Mouse (Mus musculus): ENCODE measurements at regions not wholly inside any gene's neighbourhood (a gene's known extent, or its start where the extent isn't known, plus 50 kb on each side); places are given as distances from the start of the nearest gene placed in this dataset.

GRCm38 (mm10) chr10:48066986-48067385, 1721.6 kb downstream of the Grik2 start:
- DNase-seq (ENCODE audit: low spot score) (no peak), ATAC-seq (ENCODE audit: low FRiP score) (no peak)
- Histone ChIP-seq H3K36me3 (ENCODE audit: control insufficient read depth, insufficient read depth, low read length) (no peaks in the 10 kb centered on the region), H3K27me3 (ENCODE audit: control insufficient read depth, insufficient read depth, low read length) (no peaks in the 10 kb centered on the region), H3K27ac (ENCODE audit: low read depth, low read length) (no peak overlapping the region), H3K4me3 (ENCODE audit: low read depth, low read length) (no peak overlapping the region), H3K4me2 (replicated peaks; ENCODE audit: low read depth, low read length) (no peak overlapping the region), H3K9ac (ENCODE audit: low read depth, low read length) (no peak overlapping the region), H3K4me1 (replicated peaks; ENCODE audit: control insufficient read depth, insufficient read depth, low read length) (no peaks in the 10 kb centered on the region), H3K9me3 (ENCODE audit: control insufficient read depth, low read length) (no peaks in the 10 kb centered on the region)
- 77% methylated on average over 1 of the region's 1 CpGs for WGBS

- H3K9ac ChIP-seq (ENCODE audit: low read depth, low read length), result no peak overlapping the region
- H3K27me3 ChIP-seq (ENCODE audit: control insufficient read depth, insufficient read depth, low read length), result no peaks in the 10 kb centered on the region
- no peak overlapping the region for H3K4me3 ChIP-seq (ENCODE audit: low read depth, low read length)
- WGBS, result 95% methylated on average over 1 of the region's 1 CpGs
- no peak overlapping the region for H3K4me2 ChIP-seq (replicated peaks; ENCODE audit: low read depth, low read length)
- H3K9me3 ChIP-seq (ENCODE audit: control insufficient read depth, low read length), result no peaks in the 10 kb centered on the region
- ATAC-seq (ENCODE audit: low FRiP score), result peak; percentile 45; the same call in 1 of the 2 replicates
- H3K4me1 ChIP-seq (replicated peaks; ENCODE audit: control insufficient read depth, insufficient read depth, low read length), result no peaks in the 10 kb centered on the region
- no peaks in the 10 kb centered on the region for H3K36me3 ChIP-seq (ENCODE audit: control insufficient read depth, insufficient read depth, low read length)
- no peak overlapping the region for H3K27ac ChIP-seq (ENCODE audit: low read depth, low read length)
- DNase-seq (ENCODE audit: low spot score), result no peak
These were observed 1761.3 kb downstream of the Grik2 start for GRCm38 (mm10) chr10:48027296-48027695.

GRCm38 (mm10) chr10:47991328-47992044, 1797.1 kb downstream of the Grik2 start:
- H3K9me3 ChIP-seq (ENCODE audit: control insufficient read depth, low read length), result no peaks in the 10 kb centered on the region
- H3K36me3 ChIP-seq (ENCODE audit: control insufficient read depth, insufficient read depth, low read length), result no peaks in the 10 kb centered on the region
- no peaks in the 10 kb centered on the region for H3K4me1 ChIP-seq (replicated peaks; ENCODE audit: control insufficient read depth, insufficient read depth, low read length)
- H3K4me2 ChIP-seq (replicated peaks; ENCODE audit: low read depth, low read length), result no peak overlapping the region
- ATAC-seq (ENCODE audit: low FRiP score), result peak; percentile 89
- H3K27ac ChIP-seq (ENCODE audit: low read depth, low read length), result no peak overlapping the region
- H3K4me3 ChIP-seq (ENCODE audit: low read depth, low read length), result no peak overlapping the region
- no peak overlapping the region for H3K9ac ChIP-seq (ENCODE audit: low read depth, low read length)
- 47% methylated on average over 4 of the region's 4 CpGs for WGBS
- DNase-seq (ENCODE audit: low spot score), result peak; percentile 21
- H3K27me3 ChIP-seq (ENCODE audit: control insufficient read depth, insufficient read depth, low read length), result no peaks in the 10 kb centered on the region

GRCm38 (mm10) chr10:47979028-47979427, 1809.5 kb downstream of the Grik2 start:
- H3K27ac ChIP-seq (ENCODE audit: low read depth, low read length), result no peak overlapping the region
- ATAC-seq (ENCODE audit: low FRiP score) (no peak), DNase-seq (ENCODE audit: low spot score) (no peak)
- no peak overlapping the region for H3K4me3 ChIP-seq (ENCODE audit: low read depth, low read length)
- H3K27me3 ChIP-seq (ENCODE audit: control insufficient read depth, insufficient read depth, low read length), result no peaks in the 10 kb centered on the region
- no peaks in the 10 kb centered on the region for H3K9me3 ChIP-seq (ENCODE audit: control insufficient read depth, low read length)
- H3K4me2 ChIP-seq (replicated peaks; ENCODE audit: low read depth, low read length), result no peak overlapping the region
- H3K9ac ChIP-seq (ENCODE audit: low read depth, low read length), result no peak overlapping the region
- no peaks in the 10 kb centered on the region for H3K4me1 ChIP-seq (replicated peaks; ENCODE audit: control insufficient read depth, insufficient read depth, low read length)
- no peaks in the 10 kb centered on the region for H3K36me3 ChIP-seq (ENCODE audit: control insufficient read depth, insufficient read depth, low read length)
